Mouse (Mus musculus) hematopoietic stem cell, adult 5-6 weeks (primary cell): ENCODE measurements around the gene Nae1. TPM values are rescaled to one million over a fixed set of nuclear protein-coding genes. Genes with fewer than 3 reads are reported as not detected.
A peak's percentile ranks its signal among the peaks of the same experiment; 100 is the strongest.
"Not testable (repeated sequence)": the region's sequence is repeated elsewhere in the genome, so short reads cannot be mapped to it uniquely, and the experiment has no call there.

Experiments
- ATAC-seq, 2 experiments: fragments of 125-278 bp in 1 of 2; replicated peaks in 1 of 2; 2 replicates each; pipeline ENCODE4 v1.8.0; 2016 to 2017; ENCODE audit warnings: inconsistent platforms in 2 of 2, mild to moderate bottlenecking in 2 of 2, moderate number of reproducible peaks in 2 of 2, low read depth in 1 of 2, moderate TSS enrichment in 1 of 2; ENCODE audit not compliant: low FRiP score in 2 of 2, poor library complexity in 2 of 2, severe bottlenecking in 2 of 2, insufficient read depth in 1 of 2, low TSS enrichment in 1 of 2
- total RNA-seq: library from RNA; stranded (forward); fragments of 172-1452, 232-1000 nt; gene quantifications from 2 replicates; pipeline ENCODE4 v1.2.3, GENCODE M21; 2017

Nae1 gene
- 72.7 and 118 TPM in 2 replicates for total RNA-seq

- peak; percentile 72 to 87 for ATAC-seq
Measured at GRCm38 (mm10) chr8:104533971-104534778, at the start of gene Nae1, which contains the start of gene Car7. Gene Nae1 (minus strand): TSS chr8:104534637. Gene Car7 (plus strand): TSS chr8:104534689.

- ATAC-seq, result not testable (repeated sequence)
Measured at GRCm38 (mm10) chr8:104577606-104578005, 43.2 kb upstream of the Nae1 start.

- ATAC-seq, result no peak
Measured at GRCm38 (mm10) chr8:104576820-104577219, 42.4 kb upstream of the Nae1 start.

GRCm38 (mm10) chr8:104570436-104571343 is 36.3 kb upstream of the Nae1 start:
- peak; percentile 94 to 96 for ATAC-seq

- ATAC-seq, result no peak
Measured at GRCm38 (mm10) chr8:104569559-104569958, 35.1 kb upstream of the Nae1 start.

GRCm38 (mm10) chr8:104565457-104565798 is 31.0 kb upstream of the Nae1 start:
- no peak for ATAC-seq

- ATAC-seq, result peak; percentile 97 to 99
Measured at GRCm38 (mm10) chr8:104564633-104565456, 30.4 kb upstream of the Nae1 start.

- no peak for ATAC-seq
Measured at GRCm38 (mm10) chr8:104560731-104561130, 26.3 kb upstream of the Nae1 start.

GRCm38 (mm10) chr8:104557226-104557625 is 22.8 kb upstream of the Nae1 start:
- no peak for ATAC-seq

GRCm38 (mm10) chr8:104555191-104555590 is 20.8 kb upstream of the Nae1 start:
- no peak for ATAC-seq

GRCm38 (mm10) chr8:104543440-104544045 is 9.1 kb upstream of the Nae1 start:
- no peak for ATAC-seq

GRCm38 (mm10) chr8:104542160-104542559 is 7.7 kb upstream of the Nae1 start:
- no peak for ATAC-seq

- ATAC-seq, result no peak; a peak in 1 of 4 replicates
Measured at GRCm38 (mm10) chr8:104541515-104541880, 7.1 kb upstream of the Nae1 start.

- peak in 1 of 2 experiments; percentile 51; a peak in 2 of 4 replicates for ATAC-seq
Measured at GRCm38 (mm10) chr8:104540710-104541514, 6.5 kb upstream of the Nae1 start.

GRCm38 (mm10) chr8:104540238-104540637 is 5.8 kb upstream of the Nae1 start:
- ATAC-seq, result no peak

- ATAC-seq, result no peak
Measured at GRCm38 (mm10) chr8:104539566-104539965, 5.1 kb upstream of the Nae1 start.
